Mouse (Mus musculus) ovary, adult 18-20 months (tissue): ENCODE data around the gene Crabp2.

Experiments used
- DNase-seq: peaks from one replicate; pipeline ENCODE4 v3.0.0; 2022; ENCODE audit warnings: low spot score, mixed read lengths

Crabp2 gene

GRCm38 (mm10) chr3:87958967-87959366, 10.5 kb downstream of the Crabp2 start:
- DNase-seq: no peak

- no peak for DNase-seq
Observed at GRCm38 (mm10) chr3:87959371-87959770, 10.9 kb downstream of the Crabp2 start.

GRCm38 (mm10) chr3:87960191-87960585, 11.7 kb downstream of the Crabp2 start:
- DNase-seq: no peak

- peak; percentile 90 for DNase-seq
Observed at GRCm38 (mm10) chr3:87960586-87961191, 12.2 kb downstream of the Crabp2 start.

- no peak for DNase-seq
Observed at GRCm38 (mm10) chr3:87970184-87970938, 21.9 kb downstream of the Crabp2 start.

- no peak for DNase-seq
Observed at GRCm38 (mm10) chr3:87970939-87971488, 22.5 kb downstream of the Crabp2 start, which contains the start of gene Nes. Gene Nes (plus strand): TSS chr3:87971078.

GRCm38 (mm10) chr3:87971489-87972202, 23.2 kb downstream of the Crabp2 start:
- no peak for DNase-seq

GRCm38 (mm10) chr3:87972203-87972664, 23.8 kb downstream of the Crabp2 start:
- no peak for DNase-seq

GRCm38 (mm10) chr3:87972776-87973175, 24.3 kb downstream of the Crabp2 start:
- DNase-seq: no peak

GRCm38 (mm10) chr3:87973593-87974380, 25.3 kb downstream of the Crabp2 start:
- no peak for DNase-seq

GRCm38 (mm10) chr3:87974381-87974987, 26.0 kb downstream of the Crabp2 start:
- no peak for DNase-seq

GRCm38 (mm10) chr3:87979493-87979892, 31.0 kb downstream of the Crabp2 start:
- no peak for DNase-seq

- no peak for DNase-seq
Observed at GRCm38 (mm10) chr3:87980085-87980484, 31.6 kb downstream of the Crabp2 start.

GRCm38 (mm10) chr3:87980728-87981127, 32.3 kb downstream of the Crabp2 start:
- DNase-seq: no peak

- DNase-seq: no peak
Observed at GRCm38 (mm10) chr3:87981214-87981760, 32.8 kb downstream of the Crabp2 start.

GRCm38 (mm10) chr3:87981894-87982835, 33.7 kb downstream of the Crabp2 start:
- no peak for DNase-seq

- no peak for DNase-seq
Observed at GRCm38 (mm10) chr3:87982836-87983601, 34.6 kb downstream of the Crabp2 start.

GRCm38 (mm10) chr3:87983627-87984026, 35.2 kb downstream of the Crabp2 start:
- DNase-seq: no peak

GRCm38 (mm10) chr3:87984094-87984493, 35.6 kb downstream of the Crabp2 start:
- DNase-seq: no peak
